Mouse (Mus musculus): ENCODE data around the gene Vav1.

DNA sequence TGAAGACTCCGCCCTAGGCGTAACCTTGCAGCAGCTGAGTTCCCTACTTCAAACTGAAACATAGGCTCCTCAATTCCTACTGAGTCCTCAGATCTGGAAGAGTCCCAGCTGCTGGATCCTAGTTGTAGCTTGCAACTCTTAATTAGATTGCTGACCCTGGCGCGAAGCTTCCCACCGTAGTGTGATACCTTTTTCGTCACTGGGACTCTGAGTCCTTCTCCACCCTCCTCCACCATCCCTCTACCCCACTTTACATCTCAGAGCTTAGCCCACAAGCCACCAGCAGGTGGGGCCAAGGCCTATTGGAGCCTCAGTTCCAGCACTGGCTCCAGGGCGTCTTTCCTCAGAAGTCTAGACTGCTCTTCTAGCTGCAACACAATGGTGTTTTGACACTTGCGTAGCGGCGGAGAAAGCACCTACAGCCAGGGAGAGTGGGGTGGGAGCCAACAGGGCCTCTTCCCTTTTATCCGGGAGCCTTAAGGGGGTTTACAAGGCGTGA lies 30.6 kb upstream of the Vav1 start, which contains the start of gene Gpr108:
- no peak for TF ChIP-seq POLR2A (IDR thresholded peaks at IDR 0.05; ENCODE audit: insufficient read length, low read depth)
- no peak for TF ChIP-seq POLR2AphosphoS2 (IDR thresholded peaks at IDR 0.05; ENCODE audit: insufficient read length, low read depth)
- no peak for TF ChIP-seq TCF3 (IDR thresholded peaks at IDR 0.05; ENCODE audit: insufficient read length, low read depth)
